Mouse (Mus musculus) midbrain, embryonic 13.5 days (tissue): ENCODE data around the gene Klhdc7a. TPM values are rescaled to one million over a fixed set of nuclear protein-coding genes. Genes with fewer than 3 reads are reported as not detected.

Experiments
- ATAC-seq: fragments of 200-750 bp; cut with Nextera tagmentation; 2 replicates; pipeline ENCODE4 v1.8.0; 2017; ENCODE audit warnings: mild to moderate bottlenecking, moderate TSS enrichment, moderate library complexity
- H3K27ac ChIP-seq: fragments of 300-500 bp; sonication (generic); 2 replicates; pipeline ENCODE4 v1.5.1; 2015; ENCODE audit warnings: inconsistent platforms, mild to moderate bottlenecking, moderate library complexity
- H3K27me3 ChIP-seq: fragments of 300-500 bp; sonication (generic); 2 replicates; pipeline ENCODE4 v1.6.1; 2015; ENCODE audit warnings: mild to moderate bottlenecking, inconsistent platforms
- H3K36me3 ChIP-seq: fragments of 300-500 bp; sonication (generic); 2 replicates; pipeline ENCODE4 v1.6.1; 2015; ENCODE audit warnings: mild to moderate bottlenecking, inconsistent platforms
- H3K4me1 ChIP-seq: fragments of 300-500 bp; sonication (generic); replicated peaks from 2 replicates; pipeline ENCODE4 v1.6.1; 2015; ENCODE audit warnings: inconsistent platforms
- H3K4me2 ChIP-seq: fragments of 300-500 bp; sonication (generic); replicated peaks from 2 replicates; pipeline ENCODE4 v1.6.1; 2015; ENCODE audit warnings: moderate library complexity, mild to moderate bottlenecking, inconsistent platforms
- H3K4me3 ChIP-seq: fragments of 300-500 bp; sonication (generic); replicated peaks from 2 replicates; pipeline ENCODE4 v1.5.1; 2015; ENCODE audit warnings: mild to moderate bottlenecking, inconsistent platforms
- H3K9ac ChIP-seq: fragments of 300-500 bp; sonication (generic); replicated peaks from 2 replicates; pipeline ENCODE4 v1.6.1; 2015; ENCODE audit warnings: mild to moderate bottlenecking, inconsistent platforms
- H3K9me3 ChIP-seq: fragments of 300-500 bp; sonication (generic); 2 replicates; pipeline ENCODE4 v1.6.1; 2016; ENCODE audit warnings: mild to moderate bottlenecking, inconsistent platforms
- WGBS: fragments of 180-500 bp; shearing (Covaris S2); methylation state at CpG from one replicate; pipeline ENCODE4 v1.1.7; 2015; 5-methylcytosine and 5-hydroxymethylcytosine counted together
- polyA plus RNA-seq: library from polyadenylated mRNA; unstranded; fragments of >200 nt; fragmentation: Nextera tagmentation; extraction: Ambion mirVana; gene quantifications from 2 replicates; pipeline ENCODE4 v1.2.1, GENCODE M21; 2015

Gene Klhdc7a
- polyA plus RNA-seq, 1 experiment from 2014 or later: 0.58 TPM

- ATAC-seq: no peak
- Histone ChIP-seq H3K4me1 (peaks cover 11% of the 10 kb centered on the region), H3K36me3 (no peaks in the 10 kb centered on the region), H3K27me3 (no peaks in the 10 kb centered on the region), H3K9ac (no peak overlapping the region), H3K4me3 (no peak overlapping the region), H3K27ac (no peak overlapping the region), H3K4me2 (no peak overlapping the region), H3K9me3 (no peaks in the 10 kb centered on the region)
- over 99% methylated on average over 3 of the region's 3 CpGs for WGBS
Measured at GRCm38 (mm10) chr4:139959188-139959587, 8.6 kb downstream of the Klhdc7a start.

GRCm38 (mm10) chr4:139950876-139951485, 16.8 kb downstream of the Klhdc7a start:
- Histone ChIP-seq H3K4me2 (no peak overlapping the region; the same call in 1 of the 2 replicates), H3K4me3 (no peak overlapping the region), H3K36me3 (no peaks in the 10 kb centered on the region), H3K9ac (no peak overlapping the region), H3K27me3 (0 out of 2 replicates have a peak, but pooled peaks cover 4% of the 10 kb centered on the region), H3K9me3 (peaks cover 3% of the 10 kb centered on the region; the same call in 1 of the 2 replicates), H3K4me1 (peaks cover 16% of the 10 kb centered on the region), H3K27ac (no peak overlapping the region)
- WGBS: 67% methylated on average over 6 of the region's 7 CpGs
- ATAC-seq: no peak

GRCm38 (mm10) chr4:139950431-139950848, 17.4 kb downstream of the Klhdc7a start:
- H3K9ac ChIP-seq: no peak overlapping the region
- H3K4me1 ChIP-seq: peaks cover 16% of the 10 kb centered on the region
- no peaks in the 10 kb centered on the region for H3K36me3 ChIP-seq
- peak overlapping the region; percentile 54 for H3K4me2 ChIP-seq
- H3K27me3 ChIP-seq: 0 out of 2 replicates have a peak, but pooled peaks cover 4% of the 10 kb centered on the region
- 1% methylated on average over 19 of the region's 20 CpGs for WGBS
- peak overlapping the region; percentile 20 for H3K4me3 ChIP-seq
- ATAC-seq: 0 out of 2 replicates have a peak, but pooled peaks have one; percentile 56
- H3K9me3 ChIP-seq: peaks cover 3% of the 10 kb centered on the region; the same call in 1 of the 2 replicates
- no peak overlapping the region for H3K27ac ChIP-seq

- ATAC-seq: no peak
- no peak overlapping the region for H3K4me3 ChIP-seq
- H3K4me1 ChIP-seq: peaks cover 16% of the 10 kb centered on the region
- 0 out of 2 replicates have a peak, but pooled peaks cover 4% of the 10 kb centered on the region for H3K27me3 ChIP-seq
- H3K27ac ChIP-seq: no peak overlapping the region
- H3K36me3 ChIP-seq: no peaks in the 10 kb centered on the region
- H3K9ac ChIP-seq: no peak overlapping the region
- H3K9me3 ChIP-seq: peaks cover 3% of the 10 kb centered on the region; the same call in 1 of the 2 replicates
- WGBS: 26% methylated on average over 7 of the region's 7 CpGs
- H3K4me2 ChIP-seq: no peak overlapping the region
Measured at GRCm38 (mm10) chr4:139948591-139948990, 19.2 kb downstream of the Klhdc7a start.

- Histone ChIP-seq H3K9me3 (peaks cover 3% of the 10 kb centered on the region; the same call in 1 of the 2 replicates), H3K4me2 (no peak overlapping the region), H3K36me3 (no peaks in the 10 kb centered on the region), H3K4me3 (no peak overlapping the region), H3K4me1 (peaks cover 16% of the 10 kb centered on the region), H3K9ac (no peak overlapping the region), H3K27ac (no peak overlapping the region), H3K27me3 (0 out of 2 replicates have a peak, but pooled peaks cover 4% of the 10 kb centered on the region)
- no peak for ATAC-seq
- 94% methylated on average over 2 of the region's 2 CpGs for WGBS
Measured at GRCm38 (mm10) chr4:139947341-139947740, 20.5 kb downstream of the Klhdc7a start.

GRCm38 (mm10) chr4:139941831-139942230, 26.0 kb downstream of the Klhdc7a start:
- H3K4me1 ChIP-seq: no peaks in the 10 kb centered on the region
- no peak overlapping the region for H3K4me3 ChIP-seq
- H3K36me3 ChIP-seq: no peaks in the 10 kb centered on the region
- no peak overlapping the region for H3K9ac ChIP-seq
- H3K4me2 ChIP-seq: no peak overlapping the region
- WGBS: 83% methylated on average over 2 of the region's 2 CpGs
- ATAC-seq: no peak
- H3K27ac ChIP-seq: no peak overlapping the region
- H3K9me3 ChIP-seq: peaks cover 3% of the 10 kb centered on the region; the same call in 1 of the 2 replicates
- no peaks in the 10 kb centered on the region for H3K27me3 ChIP-seq

- H3K4me1 ChIP-seq: peaks cover 28% of the 10 kb centered on the region
- no peak overlapping the region for H3K27ac ChIP-seq
- H3K9me3 ChIP-seq: no peaks in the 10 kb centered on the region
- WGBS: 83% methylated on average over 3 of the region's 3 CpGs
- ATAC-seq: peak; percentile 38; the same call in 1 of the 2 replicates
- H3K36me3 ChIP-seq: no peaks in the 10 kb centered on the region
- H3K27me3 ChIP-seq: 0 out of 2 replicates have a peak, but pooled peaks cover 11% of the 10 kb centered on the region
- H3K4me3 ChIP-seq: no peak overlapping the region
- H3K9ac ChIP-seq: no peak overlapping the region
- H3K4me2 ChIP-seq: no peak overlapping the region
Measured at GRCm38 (mm10) chr4:139935557-139935956, 32.3 kb downstream of the Klhdc7a start.

GRCm38 (mm10) chr4:139932970-139933801, 34.6 kb downstream of the Klhdc7a start:
- ATAC-seq: peak; percentile 43
- peaks cover 28% of the 10 kb centered on the region for H3K27me3 ChIP-seq
- H3K27ac ChIP-seq: peak overlapping the region; percentile 37; the same call in 1 of the 2 replicates
- 65% methylated on average over 18 of the region's 18 CpGs for WGBS
- no peaks in the 10 kb centered on the region for H3K9me3 ChIP-seq
- no peak overlapping the region for H3K4me3 ChIP-seq
- H3K4me2 ChIP-seq: no peak overlapping the region
- H3K9ac ChIP-seq: no peak overlapping the region
- H3K4me1 ChIP-seq: peaks cover 28% of the 10 kb centered on the region
- no peaks in the 10 kb centered on the region for H3K36me3 ChIP-seq

- Histone ChIP-seq H3K4me2 (no peak overlapping the region), H3K27ac (peak overlapping the region; percentile 69), H3K4me1 (peaks cover 35% of the 10 kb centered on the region), H3K4me3 (no peak overlapping the region), H3K9me3 (no peaks in the 10 kb centered on the region), H3K9ac (no peak overlapping the region), H3K36me3 (no peaks in the 10 kb centered on the region), H3K27me3 (peaks cover 29% of the 10 kb centered on the region)
- 0 out of 2 replicates have a peak, but pooled peaks have one; percentile 28 for ATAC-seq
- 34% methylated on average over 12 of the region's 12 CpGs for WGBS
Measured at GRCm38 (mm10) chr4:139931790-139932510, 35.9 kb downstream of the Klhdc7a start.

GRCm38 (mm10) chr4:139930885-139931284, 36.9 kb downstream of the Klhdc7a start:
- no peak overlapping the region for H3K9ac ChIP-seq
- H3K9me3 ChIP-seq: no peaks in the 10 kb centered on the region
- no peak overlapping the region for H3K27ac ChIP-seq
- peaks cover 45% of the 10 kb centered on the region for H3K4me1 ChIP-seq
- H3K4me3 ChIP-seq: no peak overlapping the region
- H3K36me3 ChIP-seq: no peaks in the 10 kb centered on the region
- H3K27me3 ChIP-seq: peaks cover 29% of the 10 kb centered on the region
- no peak for ATAC-seq
- no peak overlapping the region for H3K4me2 ChIP-seq
- 55% methylated on average over 7 of the region's 7 CpGs for WGBS

- peaks cover 21% of the 10 kb centered on the region for H3K27me3 ChIP-seq
- peaks cover 33% of the 10 kb centered on the region for H3K4me1 ChIP-seq
- H3K4me3 ChIP-seq: peak overlapping the region; percentile 29
- H3K9ac ChIP-seq: peak overlapping the region; percentile 51; the same call in 1 of the 2 replicates
- H3K4me2 ChIP-seq: peak overlapping the region; percentile 54
- under 1% methylated on average over 11 of the region's 11 CpGs for WGBS
- 0 out of 2 replicates have a peak, but pooled peaks have one; percentile 35 for ATAC-seq
- H3K9me3 ChIP-seq: no peaks in the 10 kb centered on the region
- H3K27ac ChIP-seq: peak overlapping the region; percentile 80
- H3K36me3 ChIP-seq: no peaks in the 10 kb centered on the region
Measured at GRCm38 (mm10) chr4:139926161-139926561, 41.7 kb downstream of the Klhdc7a start.
